Mouse (Mus musculus) left cerebral cortex, postnatal 14 days (tissue): Measurements from ENCODE around the gene Ddx41. TPM values are rescaled to one million over a fixed set of nuclear protein-coding genes. Genes with fewer than 3 reads are reported as not detected.

ENCODE experiments used
- DNase-seq, 2 experiments: peaks; one replicate each; pipeline ENCODE4 v3.0.0; 2021 to 2022; ENCODE audit warnings: low spot score in 2 of 2, mixed read lengths in 1 of 2
- intact Hi-C: fragments of 180-260 bp; cut with DNase I; formaldehyde crosslinking; loops from one replicate; pipeline ENCODE4 v1.15.1; 2025
- total RNA-seq, 2 experiments: library from RNA; stranded (reverse); gene quantifications; 2 replicates each; pipeline ENCODE4 v1.2.3; 2021

Gene Ddx41
- total RNA-seq, 2 experiments from 2014 or later: 47.5 to 50.9 TPM

GRCm38 (mm10) chr13:55547916-55548315, 11.5 kb upstream of the Ddx41 start:
- intact Hi-C loops: no loop called here
- DNase-seq: no peak

GRCm38 (mm10) chr13:55544792-55545191, 8.3 kb upstream of the Ddx41 start:
- intact Hi-C loops: no loop called here
- no peak for DNase-seq

GRCm38 (mm10) chr13:55543447-55543846, 7.0 kb upstream of the Ddx41 start:
- DNase-seq: no peak
- intact Hi-C loops: no loop called here

GRCm38 (mm10) chr13:55542891-55543290, 6.4 kb upstream of the Ddx41 start:
- intact Hi-C loops: no loop called here
- DNase-seq: no peak

DNA sequence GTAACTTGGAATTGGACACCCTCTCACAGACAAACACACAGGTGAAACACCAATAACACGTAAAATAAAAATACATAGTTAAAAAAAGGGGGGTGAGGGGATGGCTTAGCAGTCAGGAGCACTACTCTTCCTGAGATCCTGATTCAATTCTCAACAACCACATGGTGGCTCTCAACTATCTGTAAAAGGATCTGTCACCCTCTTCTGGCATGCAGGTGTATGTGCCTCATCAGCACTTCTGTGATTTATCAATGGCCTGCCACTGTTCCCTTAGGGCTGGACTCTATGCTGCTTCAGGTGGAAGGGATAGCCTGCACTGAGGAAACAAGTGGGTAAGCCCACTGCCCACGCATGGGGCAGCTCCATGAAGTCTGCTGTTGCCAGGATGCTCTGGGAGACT, 4.5 kb upstream of the Ddx41 start:
- intact Hi-C loops: no loop called here
- peak; percentile 55 for DNase-seq

GRCm38 (mm10) chr13:55535796-55536193, 663 bp downstream of the Ddx41 start:
- intact Hi-C loops: no loop called here
- DNase-seq: no peak

GRCm38 (mm10) chr13:55535191-55535590, 1.3 kb downstream of the Ddx41 start:
- DNase-seq: no peak
- intact Hi-C loops: no loop called here

GRCm38 (mm10) chr13:55529198-55529915, 7.1 kb downstream of the Ddx41 start, which contains the start of gene Dok3:
Gene Dok3 (minus strand): TSS chr13:55529296.
- intact Hi-C loops: no loop called here
- no peak for DNase-seq

- intact Hi-C loops: no loop called here
- peak in 1 of 2 experiments; percentile 39 for DNase-seq
Observed at GRCm38 (mm10) chr13:55527834-55528772, 8.4 kb downstream of the Ddx41 start.

GRCm38 (mm10) chr13:55527212-55527611, 9.2 kb downstream of the Ddx41 start:
- intact Hi-C loops: no loop called here
- DNase-seq: no peak

GRCm38 (mm10) chr13:55525733-55526553, 10.5 kb downstream of the Ddx41 start:
- no peak for DNase-seq
- intact Hi-C loops: no loop called here

DNA sequence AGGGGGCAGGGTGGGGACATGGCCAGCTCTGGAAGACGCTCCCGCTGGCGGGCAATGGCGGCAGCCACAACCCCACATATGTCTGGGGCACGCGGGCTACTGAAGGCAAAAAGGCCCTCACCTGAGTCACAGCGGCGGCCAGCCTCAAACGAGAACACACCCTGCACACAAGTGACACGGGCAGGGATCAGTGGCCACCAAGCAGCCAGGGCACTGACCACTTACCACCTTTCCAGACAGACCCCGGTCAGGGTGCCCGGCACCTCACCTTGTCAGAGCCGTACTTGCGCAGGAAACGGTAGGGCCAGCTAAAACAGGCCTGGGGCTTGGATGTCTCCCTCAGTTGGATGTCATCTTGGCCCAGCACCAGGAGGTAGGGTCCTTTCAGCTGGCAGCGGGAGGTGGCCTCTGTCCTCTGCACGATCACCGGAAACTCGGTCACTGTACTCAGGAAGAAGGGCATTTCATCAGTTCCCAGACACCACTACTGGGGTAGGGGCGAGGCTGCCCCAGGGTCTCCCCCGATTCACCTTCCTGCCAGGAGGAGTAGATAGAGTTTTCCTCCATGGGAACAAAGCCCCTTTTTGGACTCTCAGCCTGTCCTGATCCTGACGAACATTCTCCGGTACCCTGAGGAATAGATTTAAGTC, 12.4 kb downstream of the Ddx41 start:
- DNase-seq: no peak
- intact Hi-C loops: no loop called here

DNA sequence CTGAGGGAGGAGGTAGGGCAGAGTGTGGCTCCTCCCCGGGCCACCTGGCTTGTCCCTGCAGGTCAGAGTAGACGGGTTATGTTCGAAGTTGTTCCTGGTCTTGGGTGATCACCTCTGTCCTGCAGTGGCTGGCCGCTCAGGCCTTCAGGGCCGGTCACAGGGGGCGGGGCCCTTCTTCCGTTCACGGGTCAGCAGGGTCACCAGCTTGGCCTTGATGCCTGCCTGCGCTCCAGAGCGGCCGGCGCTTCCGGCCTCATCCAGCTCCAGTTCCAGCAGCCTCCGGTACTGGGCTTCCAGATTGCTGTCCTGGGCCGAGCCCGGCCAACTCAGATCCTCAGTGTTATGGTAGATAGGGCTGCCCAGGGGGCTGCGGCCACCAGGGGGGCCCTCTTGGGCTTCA, 13.2 kb downstream of the Ddx41 start:
- intact Hi-C loops: no loop called here
- DNase-seq: no peak

- intact Hi-C loops: no loop called here
- no peak for DNase-seq
Observed at GRCm38 (mm10) chr13:55522730-55523129, 13.7 kb downstream of the Ddx41 start.

GRCm38 (mm10) chr13:55519606-55520005, 16.9 kb downstream of the Ddx41 start:
- intact Hi-C loops: no loop called here
- no peak for DNase-seq

DNA sequence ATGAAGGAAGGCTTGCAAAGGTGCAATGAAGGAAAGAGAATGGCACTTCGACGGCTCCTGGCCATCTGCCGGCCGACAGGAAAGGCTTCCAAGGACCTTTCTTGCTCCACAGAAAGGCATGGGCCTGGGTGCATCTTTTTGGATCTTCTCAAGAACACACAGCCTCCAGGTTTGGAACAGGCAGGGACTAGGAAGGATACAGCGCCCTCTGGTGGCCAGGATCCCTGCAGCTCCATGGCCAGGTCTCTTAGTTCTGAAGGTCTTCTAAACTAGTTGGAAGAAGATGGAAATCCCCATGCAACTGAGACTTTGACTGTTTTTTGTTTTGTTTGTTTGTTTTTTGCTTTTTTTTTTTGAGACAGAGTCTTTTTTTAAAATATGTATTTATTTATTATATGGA, 19.5 kb downstream of the Ddx41 start:
- intact Hi-C loops: loop anchor here (2.0 kb wide), 1 partner anchor 112 kb away; no protein-coding TSS in a partner anchor
- DNase-seq: peak; percentile 94

- intact Hi-C loops: loop anchor here (2.0 kb wide), 2 partner anchors 27 to 39 kb away; no protein-coding TSS in a partner anchor
Observed at GRCm38 (mm10) chr13:55513828-55514227, 22.6 kb downstream of the Ddx41 start.

DNA sequence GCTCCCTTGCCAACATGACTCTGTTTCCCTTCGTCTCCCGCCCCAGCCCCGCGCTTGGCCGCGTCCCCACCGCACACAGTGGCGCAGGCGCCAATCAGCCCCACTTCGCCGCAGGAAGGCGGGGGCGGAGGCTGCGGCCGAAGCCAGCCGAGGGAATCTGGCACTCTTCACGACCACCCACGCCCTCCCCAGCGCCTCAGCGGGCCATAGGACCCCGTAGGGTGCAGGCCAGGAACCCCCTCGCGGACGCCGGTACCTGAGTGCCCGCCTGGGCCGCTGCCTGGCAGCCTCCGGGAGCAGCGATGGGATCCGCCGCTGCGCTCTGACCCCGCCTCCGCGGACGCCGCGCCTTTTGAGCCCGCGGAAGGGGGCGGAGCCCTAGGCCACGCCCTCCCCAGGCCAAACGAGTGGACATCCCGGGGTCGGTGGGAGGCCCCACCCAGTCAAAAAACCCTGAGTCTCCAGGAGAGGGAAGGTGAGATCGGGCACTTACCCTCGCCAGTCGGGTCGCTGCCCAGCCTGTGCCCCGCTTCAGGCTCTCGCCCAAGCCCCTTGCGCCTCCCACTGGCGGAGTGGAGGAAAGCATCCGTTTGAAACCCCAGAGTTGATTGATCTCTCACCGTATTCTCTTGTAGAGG, 23.2 kb downstream of the Ddx41 start, which contains the start of gene Pdlim7:
Gene Pdlim7 (minus strand): TSS at position 566 of the 638 bp plus-strand sequence.
- peak; percentile 76 to 84 for DNase-seq
- intact Hi-C loops: loop anchor here (2.0 kb wide), 2 partner anchors 26 to 38 kb away; no protein-coding TSS in a partner anchor

More at GRCm38 (mm10) chr13:55513828-55514227, 22.6 kb downstream of the Ddx41 start:
- DNase-seq: no peak
